Mouse (Mus musculus): ENCODE measurements at regions not wholly inside any gene's neighbourhood (a gene's known extent, or its start where the extent isn't known, plus 50 kb on each side); places are given as distances from the start of the nearest gene placed in this dataset.

GRCm38 (mm10) chr4:82161818-82162217 lies 543.7 kb downstream of the Nfib start:
- H3K79me3 ChIP-seq (ENCODE audit: low read depth), result no peaks in the 10 kb centered on the region
- no peak overlapping the region for H3ac ChIP-seq (ENCODE audit: control insufficient read depth, insufficient read length, low read depth)
- no peaks in the 10 kb centered on the region for H3K27me3 ChIP-seq (ENCODE audit: control insufficient read depth, insufficient read depth, insufficient read length)
- H3K36me3 ChIP-seq (ENCODE audit: control insufficient read depth, insufficient read depth), result no peaks in the 10 kb centered on the region
- H3K79me2 ChIP-seq (ENCODE audit: control insufficient read depth, insufficient read depth), result no peaks in the 10 kb centered on the region
- no peak for TF ChIP-seq MAX (IDR thresholded peaks at IDR 0.05)
- TF ChIP-seq USF1 (IDR thresholded peaks at IDR 0.05; ENCODE audit: low read depth), result no peak
- TF ChIP-seq MYOG (IDR thresholded peaks at IDR 0.05; ENCODE audit: control insufficient read depth, extremely low read depth, insufficient read length), result no peak
- no peak for TF ChIP-seq FOSL1 (IDR thresholded peaks at IDR 0.05; ENCODE audit: insufficient read depth, low read length, poor library complexity, severe bottlenecking)
- no peak for TF ChIP-seq MYOD1 (IDR thresholded peaks at IDR 0.05; ENCODE audit: control insufficient read depth, insufficient read length, low read depth)
- TF ChIP-seq CTCF (IDR thresholded peaks at IDR 0.05; ENCODE audit: control insufficient read depth, insufficient read depth, insufficient read length), result no peak
- H3K4me3 ChIP-seq (ENCODE audit: insufficient read depth, poor library complexity, severe bottlenecking), result no peak overlapping the region

DNA sequence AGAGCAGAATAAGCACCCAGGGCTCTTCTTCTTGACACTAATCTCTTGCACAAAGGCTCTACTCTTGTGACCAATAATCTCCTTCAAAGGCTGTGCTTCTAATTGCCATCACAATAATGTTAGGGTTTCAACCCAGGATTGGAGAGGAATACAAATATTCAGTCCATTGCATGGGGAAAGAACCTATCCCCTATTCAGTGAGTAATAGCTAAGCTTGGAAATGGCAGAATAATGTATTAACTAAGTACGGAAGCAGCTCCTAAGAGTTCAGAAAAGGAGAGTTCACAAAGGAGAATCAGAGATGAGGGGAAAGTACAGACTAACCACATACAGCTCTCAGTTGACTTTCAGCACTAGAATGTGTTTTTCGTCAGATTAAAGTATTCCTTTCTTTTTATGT lies 544.3 kb downstream of the Nfib start:
- Histone ChIP-seq H3K79me3 (ENCODE audit: low read depth) (no peaks in the 10 kb centered on the region), H3K4me3 (ENCODE audit: insufficient read depth, poor library complexity, severe bottlenecking) (no peak overlapping the region), H3ac (ENCODE audit: control insufficient read depth, insufficient read length, low read depth) (no peak overlapping the region), H3K36me3 (ENCODE audit: control insufficient read depth, insufficient read depth) (no peaks in the 10 kb centered on the region), H3K79me2 (ENCODE audit: control insufficient read depth, insufficient read depth) (no peaks in the 10 kb centered on the region), H3K27me3 (ENCODE audit: control insufficient read depth, insufficient read depth, insufficient read length) (no peaks in the 10 kb centered on the region)
- TF ChIP-seq FOSL1 (IDR thresholded peaks at IDR 0.05; ENCODE audit: insufficient read depth, low read length, poor library complexity, severe bottlenecking) (no peak), CTCF (IDR thresholded peaks at IDR 0.05; ENCODE audit: control insufficient read depth, insufficient read depth, insufficient read length) (no peak), CEBPB (IDR thresholded peaks at IDR 0.05; ENCODE audit: low read depth) (no peak), USF1 (IDR thresholded peaks at IDR 0.05; ENCODE audit: low read depth) (no peak), MAX (IDR thresholded peaks at IDR 0.05) (no peak), MYOG (IDR thresholded peaks at IDR 0.05; ENCODE audit: control insufficient read depth, extremely low read depth, insufficient read length) (no peak), MYOD1 (IDR thresholded peaks at IDR 0.05; ENCODE audit: control insufficient read depth, insufficient read length, low read depth) (no peak)

DNA sequence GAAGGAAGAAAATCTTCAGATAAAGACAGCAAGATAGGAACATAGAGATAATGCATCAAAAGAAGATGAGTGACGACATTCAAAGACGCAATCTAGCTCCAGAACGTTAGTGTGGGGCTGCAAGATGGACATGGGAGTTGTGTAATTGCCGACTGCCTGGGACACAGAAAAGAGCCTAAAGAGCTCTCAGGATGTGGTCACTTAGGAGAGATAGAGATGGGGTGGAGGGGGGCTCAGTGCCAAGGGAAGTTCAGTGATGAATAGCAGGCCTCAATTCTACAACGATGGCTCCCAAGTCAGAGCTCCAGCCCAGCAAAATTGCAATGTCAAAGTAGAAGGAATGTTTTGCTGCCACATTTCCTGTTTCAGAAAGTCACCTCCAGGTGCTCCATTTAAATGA lies 545.3 kb downstream of the Nfib start:
- TF ChIP-seq CTCF (IDR thresholded peaks at IDR 0.05; ENCODE audit: control insufficient read depth, insufficient read depth, insufficient read length), result no peak
- TF ChIP-seq MYOG (IDR thresholded peaks at IDR 0.05; ENCODE audit: control insufficient read depth, extremely low read depth, insufficient read length), result no peak
- no peak for TF ChIP-seq FOSL1 (IDR thresholded peaks at IDR 0.05; ENCODE audit: insufficient read depth, low read length, poor library complexity, severe bottlenecking)
- TF ChIP-seq CEBPB (IDR thresholded peaks at IDR 0.05; ENCODE audit: low read depth), result no peak
- no peak for TF ChIP-seq USF1 (IDR thresholded peaks at IDR 0.05; ENCODE audit: low read depth)
- TF ChIP-seq MYOD1 (IDR thresholded peaks at IDR 0.05; ENCODE audit: control insufficient read depth, insufficient read length, low read depth), result no peak
- no peak for TF ChIP-seq MAX (IDR thresholded peaks at IDR 0.05)
- no peak overlapping the region for H3ac ChIP-seq (ENCODE audit: control insufficient read depth, insufficient read length, low read depth)
- H3K79me2 ChIP-seq (ENCODE audit: control insufficient read depth, insufficient read depth), result no peaks in the 10 kb centered on the region

DNA sequence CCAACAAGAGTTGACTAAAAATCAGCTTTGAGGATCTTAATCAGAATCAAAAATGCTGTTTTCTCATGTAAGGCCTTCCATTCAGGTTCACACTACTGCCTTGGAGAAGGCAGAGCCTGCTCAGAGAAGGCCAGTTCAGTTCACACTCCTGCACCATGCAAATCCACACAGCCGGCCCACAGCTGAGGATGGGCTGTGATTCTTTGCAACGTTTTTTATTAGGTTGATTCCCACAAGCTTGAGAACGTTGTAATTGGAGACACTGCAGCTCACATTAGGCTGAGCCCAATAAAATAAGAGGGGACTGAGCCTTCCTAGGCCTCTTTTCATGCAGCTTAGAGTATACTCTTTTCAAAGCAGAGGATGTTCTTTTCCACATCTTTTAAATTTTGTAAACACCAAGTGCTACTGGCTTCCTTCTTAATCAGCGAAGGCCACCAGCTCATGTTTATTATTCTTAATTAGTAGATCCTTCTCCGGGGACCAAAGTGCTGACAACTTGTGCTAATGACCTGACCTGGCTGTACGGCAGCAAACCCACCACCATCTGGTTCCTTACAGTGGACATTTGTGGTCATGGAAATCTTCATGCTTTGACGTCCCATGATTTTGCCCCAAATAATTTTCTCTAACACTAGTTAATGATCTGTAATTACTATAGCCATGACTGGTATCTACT lies 549.8 kb downstream of the Nfib start:
- Histone ChIP-seq H3ac (ENCODE audit: control insufficient read depth, insufficient read length, low read depth) (no peak overlapping the region), H3K27me3 (ENCODE audit: control insufficient read depth, insufficient read depth, insufficient read length) (no peaks in the 10 kb centered on the region), H3K79me2 (ENCODE audit: control insufficient read depth, insufficient read depth) (no peaks in the 10 kb centered on the region), H3K36me3 (ENCODE audit: control insufficient read depth, insufficient read depth) (no peaks in the 10 kb centered on the region), H3K79me3 (ENCODE audit: low read depth) (no peaks in the 10 kb centered on the region), H3K4me3 (ENCODE audit: insufficient read depth, poor library complexity, severe bottlenecking) (no peak overlapping the region)
- TF ChIP-seq MAX (IDR thresholded peaks at IDR 0.05) (no peak), CTCF (IDR thresholded peaks at IDR 0.05; ENCODE audit: control insufficient read depth, insufficient read depth, insufficient read length) (no peak), MYOG (IDR thresholded peaks at IDR 0.05; ENCODE audit: control insufficient read depth, extremely low read depth, insufficient read length) (no peak), USF1 (IDR thresholded peaks at IDR 0.05; ENCODE audit: low read depth) (no peak), CEBPB (IDR thresholded peaks at IDR 0.05; ENCODE audit: low read depth) (no peak)

More for the DNA sequence above, 545.3 kb downstream of the Nfib start:
- H3K36me3 ChIP-seq (ENCODE audit: control insufficient read depth, insufficient read depth), result no peaks in the 10 kb centered on the region
- no peak overlapping the region for H3K4me3 ChIP-seq (ENCODE audit: insufficient read depth, poor library complexity, severe bottlenecking)
- H3K27me3 ChIP-seq (ENCODE audit: control insufficient read depth, insufficient read depth, insufficient read length), result no peaks in the 10 kb centered on the region
- H3K79me3 ChIP-seq (ENCODE audit: low read depth), result no peaks in the 10 kb centered on the region

- no peaks in the 10 kb centered on the region for H3K36me3 ChIP-seq (ENCODE audit: control insufficient read depth, insufficient read depth)
- H3K4me3 ChIP-seq (ENCODE audit: insufficient read depth, poor library complexity, severe bottlenecking), result no peak overlapping the region
- no peak for TF ChIP-seq MYOG (IDR thresholded peaks at IDR 0.05; ENCODE audit: control insufficient read depth, extremely low read depth, insufficient read length)
- TF ChIP-seq FOSL1 (IDR thresholded peaks at IDR 0.05; ENCODE audit: insufficient read depth, low read length, poor library complexity, severe bottlenecking), result no peak
- TF ChIP-seq CEBPB (IDR thresholded peaks at IDR 0.05; ENCODE audit: low read depth), result no peak
- no peak for TF ChIP-seq CTCF (IDR thresholded peaks at IDR 0.05; ENCODE audit: control insufficient read depth, insufficient read depth, insufficient read length)
- no peak for TF ChIP-seq USF1 (IDR thresholded peaks at IDR 0.05; ENCODE audit: low read depth)
- no peak for TF ChIP-seq MAX (IDR thresholded peaks at IDR 0.05)
- no peak for TF ChIP-seq MYOD1 (IDR thresholded peaks at IDR 0.05; ENCODE audit: control insufficient read depth, insufficient read length, low read depth)
- no peaks in the 10 kb centered on the region for H3K27me3 ChIP-seq (ENCODE audit: control insufficient read depth, insufficient read depth, insufficient read length)
- no peaks in the 10 kb centered on the region for H3K79me2 ChIP-seq (ENCODE audit: control insufficient read depth, insufficient read depth)
- no peak overlapping the region for H3ac ChIP-seq (ENCODE audit: control insufficient read depth, insufficient read length, low read depth)
- no peaks in the 10 kb centered on the region for H3K79me3 ChIP-seq (ENCODE audit: low read depth)
Measured at GRCm38 (mm10) chr4:82154021-82154555, 551.5 kb downstream of the Nfib start.
